Mouse (Mus musculus) liver, embryonic 14.5 days (tissue): ENCODE data around the gene Kiss1r. TPM values are rescaled to one million over a fixed set of nuclear protein-coding genes. Genes with fewer than 3 reads are reported as not detected.

ENCODE experiments used
- ATAC-seq: fragments of 200-750 bp; cut with Nextera tagmentation; 2 replicates; pipeline ENCODE4 v1.8.0; 2017; ENCODE audit warnings: moderate number of reproducible peaks, mild to moderate bottlenecking, moderate library complexity; ENCODE audit not compliant: insufficient read depth
- DNase-seq, 3 experiments: peaks; one replicate each; pipeline ENCODE4 v3.0.0-alpha.2; 2012 to 2013; ENCODE audit warnings: low read depth in 3 of 3, low spot score in 3 of 3
- H3K27ac ChIP-seq: fragments of 300-500 bp; sonication (generic); 2 replicates; pipeline ENCODE4 v1.5.1; 2014; ENCODE audit warnings: moderate library complexity, mild to moderate bottlenecking, control low read depth, inconsistent platforms
- H3K27me3 ChIP-seq: fragments of 300-500 bp; sonication (generic); 2 replicates; pipeline ENCODE4 v1.6.1; 2014; ENCODE audit warnings: mild to moderate bottlenecking, low read length, moderate library complexity; ENCODE audit not compliant: control insufficient read depth, insufficient read depth
- H3K36me3 ChIP-seq: fragments of 300-500 bp; sonication (generic); replicated peaks from 2 replicates; pipeline ENCODE4 v1.6.1; 2014; ENCODE audit warnings: low read depth; ENCODE audit not compliant: control insufficient read depth, insufficient read depth
- H3K4me1 ChIP-seq, 2 experiments: fragments of 200-500 bp in 1 of 2; fragments of 300-500 bp in 1 of 2; sonication (generic) in 1 of 2; replicated peaks; 2 replicates each; pipeline ENCODE4 v1.6.1; 2012 to 2014; ENCODE audit warnings: antibody characterized with exemption in 1 of 2, inconsistent platforms in 1 of 2, low read length in 1 of 2; ENCODE audit not compliant: control insufficient read depth in 2 of 2, insufficient read depth in 2 of 2
- H3K4me2 ChIP-seq: fragments of 300-500 bp; sonication (generic); 2 replicates; pipeline ENCODE4 v1.6.1; 2014; ENCODE audit warnings: low read depth, mild to moderate bottlenecking, control low read depth, moderate library complexity
- H3K4me3 ChIP-seq, 2 experiments: fragments of 200-500 bp in 1 of 2; fragments of 300-500 bp in 1 of 2; sonication (generic) in 1 of 2; 2 replicates each; pipeline ENCODE4 v1.5.1; 2012 to 2014; ENCODE audit warnings: low read depth in 2 of 2, low read length in 2 of 2, mild to moderate bottlenecking in 2 of 2, control low read depth in 1 of 2, inconsistent platforms in 1 of 2, moderate library complexity in 1 of 2; ENCODE audit not compliant: insufficient read depth in 1 of 2
- H3K9ac ChIP-seq: fragments of 300-500 bp; sonication (generic); replicated peaks from 2 replicates; pipeline ENCODE4 v1.6.1; 2014; ENCODE audit warnings: mild to moderate bottlenecking, control low read depth, moderate library complexity
- H3K9me3 ChIP-seq: fragments of 300-500 bp; sonication (generic); 2 replicates; pipeline ENCODE4 v1.6.1; 2016; ENCODE audit warnings: low read length, mixed read lengths; ENCODE audit not compliant: control insufficient read depth
- CTCF ChIP-seq: IDR thresholded peaks from 2 replicates; pipeline ENCODE4 v1.5.1; 2016; ENCODE audit warnings: antibody characterized with exemption, low read depth, control low read depth
- EP300 ChIP-seq: IDR thresholded peaks from 2 replicates; pipeline ENCODE4 v1.6.1; 2016; ENCODE audit warnings: antibody characterized with exemption, low read depth
- WGBS: fragments of 180-500 bp; shearing (Covaris S2); extraction: QIAGEN DNeasy Blood & Tissue Kit; methylation state at CpG from one replicate; pipeline ENCODE4 v1.1.7; 2014; ENCODE audit not compliant: insufficient replicate concordance; 5-methylcytosine and 5-hydroxymethylcytosine counted together
- polyA plus RNA-seq, 2 experiments: library from polyadenylated mRNA; depleted of rRNA in 1 of 2; stranded (reverse) in 1 of 2; unstranded in 1 of 2; fragments of >200 nt; fragmentation: Nextera tagmentation in 1 of 2; extraction: Ambion mirVana in 1 of 2; gene quantifications; 2 replicates each; pipeline versions ENCODE4 v1.2.1 to v1.2.3; 2012 to 2014

Kiss1r gene
- polyA plus RNA-seq, 2 experiments = 0.11 to 0.30 TPM

DNA sequence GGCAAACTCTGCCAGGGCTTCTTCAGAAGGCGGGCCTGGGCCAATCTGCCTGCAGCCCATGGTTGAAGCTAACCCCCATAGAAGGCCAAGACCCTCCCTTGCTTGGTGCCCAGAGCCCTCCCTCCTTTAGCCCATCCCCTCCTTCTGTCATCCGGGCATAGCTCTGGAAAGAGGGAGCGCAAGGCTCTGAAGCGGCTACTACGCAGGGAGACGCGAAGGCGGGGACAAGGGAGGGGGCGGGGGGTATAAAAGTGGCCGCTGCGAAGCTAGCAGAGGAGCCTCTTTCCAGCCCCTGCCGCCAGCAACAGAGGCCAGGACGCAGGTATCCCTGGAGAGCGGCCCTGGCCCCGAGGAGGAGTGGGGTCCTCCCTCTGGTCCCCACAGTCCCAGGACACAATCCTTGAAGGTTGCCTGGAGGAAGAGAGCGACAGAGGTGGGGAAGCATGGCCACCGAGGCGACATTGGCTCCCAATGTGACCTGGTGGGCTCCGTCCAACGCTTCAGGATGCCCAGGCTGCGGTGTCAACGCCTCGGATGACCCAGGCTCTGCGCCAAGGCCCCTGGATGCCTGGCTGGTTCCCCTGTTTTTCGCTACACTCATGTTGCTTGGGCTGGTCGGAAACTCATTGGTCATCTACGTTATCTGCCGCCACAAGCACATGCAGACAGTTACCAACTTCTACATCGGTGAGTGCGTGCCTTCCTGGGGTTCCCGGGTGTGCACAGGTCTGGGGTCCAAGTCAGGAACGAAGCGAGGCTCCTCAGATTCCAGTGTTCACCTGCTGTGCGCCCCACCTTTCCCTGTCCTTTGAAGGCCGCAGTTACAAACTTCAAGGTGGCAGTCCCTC lies 1.7 kb downstream of the Kiss1r start:
- no peak for ATAC-seq
- Histone ChIP-seq H3K4me1 (peaks cover 23 to 29% of the 10 kb centered on the region in 2 experiments), H3K27me3 (peaks cover 49% of the 10 kb centered on the region), H3K4me3 (no peak overlapping the region), H3K9ac (no peak overlapping the region), H3K4me2 (peak overlapping the region; percentile 20; the same call in 1 of the 2 replicates), H3K9me3 (no peaks in the 10 kb centered on the region), H3K27ac (no peak overlapping the region), H3K36me3 (no peaks in the 10 kb centered on the region)
- TF ChIP-seq CTCF = no peak
- no peak for TF ChIP-seq EP300
- 16% methylated on average over 35 of the region's 35 CpGs for WGBS
- no peak for DNase-seq

DNA sequence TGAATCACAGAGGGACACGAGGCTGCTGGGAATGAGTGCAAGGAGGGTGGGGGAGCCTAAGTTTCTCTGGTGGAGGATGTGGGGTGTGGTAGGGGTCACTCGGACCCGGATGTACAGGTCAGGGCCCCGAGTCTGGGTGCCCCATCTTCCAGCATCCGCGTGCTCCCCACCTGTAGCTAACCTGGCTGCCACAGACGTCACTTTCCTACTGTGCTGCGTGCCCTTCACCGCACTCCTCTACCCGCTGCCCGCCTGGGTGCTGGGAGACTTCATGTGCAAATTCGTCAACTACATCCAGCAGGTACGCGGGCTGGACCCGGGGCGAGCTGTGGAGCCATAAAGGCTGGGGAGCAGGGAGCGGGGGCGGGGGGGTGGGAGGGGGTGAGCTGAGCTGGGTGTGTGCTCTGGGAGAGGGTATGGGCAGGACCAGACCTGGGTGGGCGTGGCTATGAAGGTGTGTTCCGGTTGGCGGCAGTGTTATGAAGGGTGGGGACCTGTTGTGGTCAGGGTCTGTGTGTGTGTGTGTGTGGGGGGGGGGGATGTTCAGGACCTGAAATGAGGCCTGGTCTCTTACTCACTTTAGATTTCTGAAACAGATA lies 2.6 kb downstream of the Kiss1r start:
- WGBS = 12% methylated on average over 21 of the region's 21 CpGs
- Histone ChIP-seq H3K4me3 (no peak overlapping the region), H3K9me3 (no peaks in the 10 kb centered on the region), H3K27ac (no peak overlapping the region), H3K9ac (no peak overlapping the region), H3K4me2 (no peak overlapping the region), H3K4me1 (peaks cover 14 to 22% of the 10 kb centered on the region in 2 experiments), H3K27me3 (peaks cover 49% of the 10 kb centered on the region), H3K36me3 (no peaks in the 10 kb centered on the region)
- TF ChIP-seq CTCF (no peak), EP300 (no peak)
- ATAC-seq (no peak), DNase-seq (no peak)

DNA sequence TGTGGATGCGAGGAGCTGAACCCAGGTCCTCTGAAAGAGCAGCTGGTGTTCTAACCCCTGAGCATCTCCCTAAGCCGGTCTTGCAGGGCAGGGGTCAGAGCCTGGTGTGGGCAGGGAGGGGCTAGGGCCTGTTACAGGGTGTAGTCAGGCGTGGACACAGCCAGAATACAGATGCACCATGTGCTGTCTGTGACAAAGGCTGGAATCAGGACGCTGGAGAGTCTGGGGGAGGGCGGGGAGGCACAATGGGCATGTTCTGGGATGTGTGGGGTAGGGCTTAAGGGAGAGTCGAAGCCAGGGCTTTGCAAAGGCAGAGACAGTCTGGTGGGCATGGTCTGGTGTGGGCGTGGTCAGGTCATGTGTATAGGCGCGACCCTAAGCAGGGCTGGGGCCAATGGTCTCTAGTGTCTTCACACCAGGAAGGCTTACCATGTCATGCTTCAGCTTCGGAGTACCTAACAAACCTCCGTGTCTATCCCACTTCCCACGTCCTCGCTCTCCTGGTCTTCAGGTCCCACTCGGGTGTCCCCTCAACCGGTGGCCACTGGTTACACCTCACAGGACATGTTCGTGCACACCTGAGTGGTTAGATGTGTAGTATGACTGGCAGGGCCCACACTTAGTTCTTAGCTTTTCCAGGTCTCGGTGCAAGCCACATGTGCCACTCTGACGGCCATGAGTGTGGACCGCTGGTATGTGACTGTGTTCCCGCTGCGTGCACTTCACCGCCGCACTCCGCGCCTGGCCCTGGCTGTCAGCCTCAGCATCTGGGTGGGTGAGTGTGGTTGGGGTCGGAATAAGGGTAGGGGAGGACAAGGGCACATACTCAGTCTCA lies 3.5 kb downstream of the Kiss1r start:
- Histone ChIP-seq H3K27me3 (peaks cover 49% of the 10 kb centered on the region), H3K4me1 (peaks cover 5 to 14% of the 10 kb centered on the region in 2 experiments), H3K36me3 (no peaks in the 10 kb centered on the region), H3K9me3 (no peaks in the 10 kb centered on the region), H3K9ac (no peak overlapping the region), H3K27ac (no peak overlapping the region), H3K4me2 (no peak overlapping the region), H3K4me3 (no peak overlapping the region)
- 28% methylated on average over 26 of the region's 26 CpGs for WGBS
- ATAC-seq = no peak
- no peak for TF ChIP-seq EP300
- no peak for TF ChIP-seq CTCF
- no peak for DNase-seq

DNA sequence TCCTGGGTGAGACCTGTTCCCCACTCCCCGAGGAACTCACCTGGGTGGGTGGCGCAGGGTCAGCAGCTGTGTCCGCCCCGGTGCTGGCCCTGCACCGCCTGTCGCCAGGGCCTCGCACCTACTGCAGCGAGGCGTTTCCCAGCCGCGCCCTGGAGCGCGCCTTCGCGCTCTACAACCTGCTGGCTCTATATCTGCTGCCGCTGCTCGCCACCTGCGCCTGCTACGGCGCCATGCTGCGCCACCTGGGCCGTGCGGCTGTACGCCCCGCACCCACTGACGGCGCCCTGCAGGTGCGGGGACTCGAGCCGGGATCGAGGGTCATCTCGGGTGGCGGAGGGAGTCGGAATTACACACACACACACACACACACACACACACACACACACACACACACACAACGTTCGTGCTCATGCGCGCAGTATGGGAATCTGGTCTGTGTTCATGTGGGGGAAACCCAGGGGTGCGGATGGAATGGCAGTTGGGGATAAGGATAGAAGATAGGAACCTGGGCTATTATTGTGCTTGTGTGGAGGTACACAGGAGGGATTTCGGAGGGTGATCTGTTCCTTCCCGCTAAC lies 4.3 kb downstream of the Kiss1r start, which contains the start of gene R3hdm4:
Gene R3hdm4 (minus strand): TSS at position 251 of the 578 bp plus-strand sequence.
- ATAC-seq (no peak), DNase-seq (no peak)
- H3K4me1 ChIP-seq = peaks cover 9 to 13% of the 10 kb centered on the region in 2 experiments
- no peak for TF ChIP-seq EP300
- TF ChIP-seq CTCF = no peak
- no peak within 1 kb of the TSS for H3K9ac ChIP-seq
- H3K27me3 ChIP-seq = peaks cover 49% of the 10 kb centered on the region
- peak within 1 kb of the TSS in 1 of 2 experiments; percentile 21; a peak in 1 of 4 replicates for H3K4me3 ChIP-seq
- H3K27ac ChIP-seq = no peak within 1 kb of the TSS
- no peaks in the 10 kb centered on the region for H3K9me3 ChIP-seq
- H3K4me2 ChIP-seq = peak within 1 kb of the TSS; percentile 13
- WGBS = 8% methylated on average over 40 of the region's 41 CpGs
- H3K36me3 ChIP-seq = no peaks in the 10 kb centered on the region
